Mouse (Mus musculus): ENCODE data around the gene Hnf1a.

DNA sequence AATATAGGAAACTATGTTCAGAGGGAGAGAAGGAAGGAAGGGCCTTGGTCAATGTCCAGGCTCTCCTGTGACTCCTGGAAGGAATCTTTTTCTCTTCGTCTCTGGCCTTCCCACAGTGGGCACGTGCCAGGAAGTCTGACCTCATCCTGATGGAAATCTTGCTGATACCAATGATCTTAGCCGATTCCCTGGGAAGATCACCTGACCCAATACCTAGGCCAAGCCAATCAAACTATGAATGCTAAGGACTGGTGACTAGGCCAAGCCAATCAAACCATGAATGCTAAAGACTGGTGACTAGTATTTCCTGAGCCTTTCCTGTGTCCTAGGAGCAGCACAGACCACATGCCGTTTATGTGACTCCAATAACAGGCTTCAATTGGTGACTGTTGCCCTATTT, 57.2 kb downstream of the Hnf1a start:
- TF ChIP-seq CTCF (IDR thresholded peaks at IDR 0.05; ENCODE audit: control insufficient read depth, insufficient read depth, low read length): no peak
- TF ChIP-seq POLR2A (IDR thresholded peaks at IDR 0.05; ENCODE audit: borderline replicate concordance, control insufficient read depth, low read depth, low read length): no peak
